Mouse (Mus musculus) intestine, embryonic 14.5 days (tissue): ENCODE results near the gene Pnmt. TPM values are rescaled to one million over a fixed set of nuclear protein-coding genes. Genes with fewer than 3 reads are reported as not detected.

Experiments used
- ATAC-seq: fragments of 200-750 bp; cut with Nextera tagmentation; replicated peaks from 2 replicates; pipeline ENCODE4 v1.8.0; 2017; ENCODE audit warnings: low read depth, moderate number of reproducible peaks, moderate TSS enrichment, moderate library complexity; ENCODE audit not compliant: low FRiP score, low TSS enrichment
- DNase-seq: peaks from one replicate; pipeline ENCODE4 v3.0.0-alpha.2; 2018; ENCODE audit warnings: low spot score
- H3K27ac ChIP-seq: fragments of 300-500 bp; sonication (generic); 2 replicates; pipeline ENCODE4 v1.5.1; 2014; ENCODE audit warnings: low read depth, mild to moderate bottlenecking, control low read depth
- H3K27me3 ChIP-seq: fragments of 300-500 bp; sonication (generic); replicated peaks from 2 replicates; pipeline ENCODE4 v1.6.1; 2014; ENCODE audit warnings: low read length, control low read depth; ENCODE audit not compliant: control insufficient read depth, insufficient read depth
- H3K36me3 ChIP-seq: fragments of 300-500 bp; sonication (generic); 2 replicates; pipeline ENCODE4 v1.6.1; 2014; ENCODE audit warnings: low read length, control low read depth; ENCODE audit not compliant: control insufficient read depth, insufficient read depth
- H3K4me1 ChIP-seq: fragments of 300-500 bp; sonication (generic); replicated peaks from 2 replicates; pipeline ENCODE4 v1.6.1; 2014; ENCODE audit warnings: low read length, control low read depth, mixed read lengths; ENCODE audit not compliant: control insufficient read depth, insufficient read depth
- H3K4me2 ChIP-seq: fragments of 300-500 bp; sonication (generic); 2 replicates; pipeline ENCODE4 v1.6.1; 2014; ENCODE audit warnings: low read length
- H3K4me3 ChIP-seq: fragments of 300-500 bp; sonication (generic); 2 replicates; pipeline ENCODE4 v1.5.1; 2014; ENCODE audit warnings: low read depth, low read length, control low read depth, mixed read lengths
- H3K9ac ChIP-seq: fragments of 300-500 bp; sonication (generic); 2 replicates; pipeline ENCODE4 v1.6.1; 2014; ENCODE audit warnings: mild to moderate bottlenecking, low read length
- H3K9me3 ChIP-seq: fragments of 300-500 bp; sonication (generic); 2 replicates; pipeline ENCODE4 v1.6.1; 2016; ENCODE audit warnings: low read length, control low read depth; ENCODE audit not compliant: control insufficient read depth
- WGBS: fragments of 180-500 bp; shearing (Covaris S2); extraction: QIAGEN DNeasy Blood & Tissue Kit; methylation state at CpG from one replicate; pipeline ENCODE4 v1.1.7; 2014; 5-methylcytosine and 5-hydroxymethylcytosine counted together
- polyA plus RNA-seq: library from polyadenylated mRNA; unstranded; fragments of >200 nt; fragmentation: Nextera tagmentation; extraction: Ambion mirVana; gene quantifications from 2 replicates; pipeline ENCODE4 v1.2.1, GENCODE M21; 2014

Gene Pnmt
- polyA plus RNA-seq, 1 experiment from 2014 or later: not detected

DNA sequence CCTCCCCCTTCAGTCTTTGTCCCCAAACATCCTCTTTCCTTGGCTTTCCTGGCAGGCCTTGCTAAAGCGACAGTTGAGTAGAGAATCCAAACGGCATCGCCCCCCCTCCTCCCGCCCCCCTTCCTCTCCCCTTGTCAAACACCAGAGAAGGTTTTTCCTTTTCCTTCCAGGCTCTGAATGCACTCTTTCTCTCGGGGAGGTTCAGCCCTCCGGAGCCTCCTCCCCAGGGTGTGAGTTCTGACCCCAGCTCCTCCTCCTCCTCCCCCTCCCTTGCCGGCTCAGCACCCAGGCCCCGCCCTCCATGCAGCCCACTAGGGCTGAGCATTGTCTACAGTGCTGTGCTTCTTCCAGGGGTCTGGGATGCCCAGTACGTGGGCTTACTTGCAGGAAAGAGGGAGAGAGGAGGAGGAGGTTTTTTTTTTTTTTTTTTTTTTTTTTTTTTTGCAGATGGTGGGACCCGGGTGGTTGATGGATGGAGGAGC, 23.1 kb downstream of the Pnmt start:
- H3K4me2 ChIP-seq: peak overlapping the region; percentile 42
- peak overlapping the region; percentile 39; the same call in 1 of the 2 replicates for H3K27ac ChIP-seq
- no peaks in the 10 kb centered on the region for H3K9me3 ChIP-seq
- 5% methylated on average over 10 of the region's 10 CpGs for WGBS
- peak; percentile 61; the same call in 1 of the 2 replicates for ATAC-seq
- H3K36me3 ChIP-seq: no peaks in the 10 kb centered on the region
- H3K4me1 ChIP-seq: peaks cover 29% of the 10 kb centered on the region
- DNase-seq: peak; percentile 66
- 0 out of 2 replicates have a peak overlapping the region, but pooled peaks have one; percentile 15 for H3K4me3 ChIP-seq
- H3K27me3 ChIP-seq: no peaks in the 10 kb centered on the region
- peak overlapping the region; percentile 0; the same call in 1 of the 2 replicates for H3K9ac ChIP-seq

DNA sequence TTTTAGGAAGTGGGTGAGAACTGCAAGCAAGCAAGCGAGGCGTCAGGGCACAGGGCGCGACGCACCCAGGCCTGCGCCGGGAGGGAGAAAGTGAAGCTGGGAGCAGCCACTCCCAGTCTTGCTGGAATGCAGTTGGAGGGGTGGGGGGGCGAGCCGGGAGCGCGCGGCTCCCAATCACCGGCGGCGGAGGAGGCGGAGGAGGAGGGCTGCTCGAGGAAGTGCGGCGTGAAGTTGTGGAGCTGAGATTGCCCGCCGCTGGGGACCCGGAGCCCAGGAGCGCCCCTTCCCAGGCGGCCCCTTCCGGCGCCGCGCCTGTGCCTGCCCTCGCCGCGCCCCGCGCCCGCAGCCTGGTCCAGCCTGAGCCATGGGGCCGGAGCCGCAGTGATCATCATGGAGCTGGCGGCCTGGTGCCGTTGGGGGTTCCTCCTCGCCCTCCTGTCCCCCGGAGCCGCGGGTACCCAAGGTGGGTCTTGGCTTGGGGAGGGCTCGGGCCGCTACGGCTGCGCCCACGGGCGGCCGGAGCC, 26.1 kb downstream of the Pnmt start, which contains the start of gene Erbb2:
Erbb2 (plus strand) TSS at position 198 of the 524 bp plus-strand sequence.
- under 1% methylated on average over 36 of the region's 49 CpGs for WGBS
- peak within 1 kb of the TSS; percentile 91 for H3K9ac ChIP-seq
- no peaks in the 10 kb centered on the region for H3K27me3 ChIP-seq
- peak within 1 kb of the TSS; percentile 87 for H3K27ac ChIP-seq
- ATAC-seq (peak; percentile 84), DNase-seq (peak; percentile 89)
- H3K9me3 ChIP-seq: no peaks in the 10 kb centered on the region
- no peaks in the 10 kb centered on the region for H3K36me3 ChIP-seq
- peak within 1 kb of the TSS; percentile 65 for H3K4me2 ChIP-seq
- H3K4me3 ChIP-seq: peak within 1 kb of the TSS; percentile 95
- peaks cover 45% of the 10 kb centered on the region for H3K4me1 ChIP-seq

- peak overlapping the region; percentile 95 for H3K4me3 ChIP-seq
- H3K4me2 ChIP-seq: peak overlapping the region; percentile 65
- no peaks in the 10 kb centered on the region for H3K27me3 ChIP-seq
- H3K4me1 ChIP-seq: peaks cover 45% of the 10 kb centered on the region
- WGBS: under 1% methylated on average over 39 of the region's 40 CpGs
- H3K9ac ChIP-seq: peak overlapping the region; percentile 91
- H3K27ac ChIP-seq: peak overlapping the region; percentile 87
- peak; percentile 29; the same call in 1 of the 2 replicates for ATAC-seq
- H3K36me3 ChIP-seq: no peaks in the 10 kb centered on the region
- H3K9me3 ChIP-seq: no peaks in the 10 kb centered on the region
- DNase-seq: peak; percentile 84
Observed at GRCm38 (mm10) chr11:98412797-98413301, 26.6 kb downstream of the Pnmt start.

DNA sequence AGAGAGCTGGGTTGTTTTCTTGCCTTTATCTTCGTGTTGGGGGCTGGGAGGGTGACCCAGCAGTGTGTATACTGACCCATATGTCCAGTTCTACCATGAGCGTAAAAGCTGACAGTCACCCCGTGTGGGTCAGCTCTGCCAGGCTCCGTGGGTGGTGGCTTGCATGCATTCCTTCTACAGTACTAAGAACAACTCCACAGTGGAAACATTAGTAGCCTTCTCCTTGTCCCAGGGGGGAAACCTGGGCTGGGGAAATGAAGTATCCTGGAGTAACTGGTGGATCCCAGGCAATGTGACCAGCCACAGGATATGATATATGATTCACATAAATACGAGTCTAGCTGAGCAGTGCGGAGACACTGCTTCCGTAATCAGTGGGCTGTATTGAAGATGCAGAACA, 27.5 kb downstream of the Pnmt start:
- no peaks in the 10 kb centered on the region for H3K36me3 ChIP-seq
- H3K27me3 ChIP-seq: no peaks in the 10 kb centered on the region
- H3K4me3 ChIP-seq: peak overlapping the region; percentile 95
- no peaks in the 10 kb centered on the region for H3K9me3 ChIP-seq
- 12% methylated on average over 7 of the region's 7 CpGs for WGBS
- H3K4me1 ChIP-seq: peaks cover 44% of the 10 kb centered on the region
- peak overlapping the region; percentile 65 for H3K4me2 ChIP-seq
- ATAC-seq (no peak), DNase-seq (peak; percentile 57)
- peak overlapping the region; percentile 91 for H3K9ac ChIP-seq
- no peak overlapping the region; the same call in 1 of the 2 replicates for H3K27ac ChIP-seq

GRCm38 (mm10) chr11:98414162-98414561, 27.9 kb downstream of the Pnmt start:
- Histone ChIP-seq H3K9me3 (no peaks in the 10 kb centered on the region), H3K4me3 (peak overlapping the region; percentile 95; the same call in 1 of the 2 replicates), H3K27me3 (no peaks in the 10 kb centered on the region), H3K36me3 (no peaks in the 10 kb centered on the region), H3K27ac (no peak overlapping the region), H3K9ac (no peak overlapping the region), H3K4me2 (peak overlapping the region; percentile 65), H3K4me1 (peaks cover 40% of the 10 kb centered on the region)
- DNase-seq (no peak), ATAC-seq (no peak)
- WGBS: 18% methylated on average over 2 of the region's 2 CpGs

DNA sequence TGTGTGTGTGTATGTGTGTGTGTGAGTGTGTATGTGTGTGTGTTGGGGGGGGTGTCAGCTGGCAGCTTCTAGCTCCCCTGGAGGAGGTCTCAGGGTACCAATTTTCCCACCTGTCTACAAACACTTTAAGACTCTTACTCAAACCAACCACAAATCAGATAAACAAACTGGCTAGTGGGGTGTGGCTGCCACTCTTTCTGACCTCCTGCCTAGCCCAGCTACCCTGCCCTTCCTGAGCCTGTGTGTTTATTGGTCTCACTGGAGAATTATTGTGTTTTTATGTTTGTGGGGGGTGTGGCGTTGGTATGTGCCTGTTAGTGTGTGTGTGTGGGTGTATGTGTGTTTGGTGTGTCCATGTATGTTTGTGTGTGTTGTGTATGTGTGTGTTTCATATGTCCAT, 30.8 kb downstream of the Pnmt start:
- H3K9me3 ChIP-seq: no peaks in the 10 kb centered on the region
- WGBS: 70% methylated on average over 1 of the region's 1 CpGs
- DNase-seq (no peak), ATAC-seq (no peak)
- no peak overlapping the region for H3K27ac ChIP-seq
- peaks cover 26% of the 10 kb centered on the region for H3K36me3 ChIP-seq
- no peak overlapping the region for H3K9ac ChIP-seq
- H3K4me2 ChIP-seq: no peak overlapping the region
- peaks cover 26% of the 10 kb centered on the region for H3K4me1 ChIP-seq
- no peak overlapping the region for H3K4me3 ChIP-seq
- no peaks in the 10 kb centered on the region for H3K27me3 ChIP-seq

DNA sequence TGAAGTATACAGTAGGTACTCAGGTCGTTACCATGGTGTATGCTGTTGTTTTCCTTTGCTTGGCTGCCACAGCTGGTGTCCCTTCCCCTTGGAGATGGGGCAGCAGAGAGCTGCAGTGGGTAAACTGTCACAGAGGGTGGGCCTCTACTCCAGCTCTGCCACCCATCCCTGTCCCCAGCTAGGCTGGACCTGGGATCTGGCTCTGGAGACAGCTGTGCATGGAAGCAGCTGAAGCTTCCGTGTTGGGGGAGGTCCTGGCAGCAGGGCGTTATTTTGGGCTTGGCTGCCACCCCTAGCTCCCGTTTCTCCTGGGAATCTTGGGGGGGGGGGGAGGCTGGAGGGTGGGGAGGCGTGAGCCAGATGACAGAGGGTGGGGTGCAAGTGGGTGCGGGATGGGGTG, 32.0 kb downstream of the Pnmt start:
- H3K36me3 ChIP-seq: peaks cover 38% of the 10 kb centered on the region
- no peak overlapping the region for H3K4me2 ChIP-seq
- WGBS: 69% methylated on average over 6 of the region's 6 CpGs
- peaks cover 26% of the 10 kb centered on the region for H3K4me1 ChIP-seq
- ATAC-seq (no peak), DNase-seq (no peak)
- H3K4me3 ChIP-seq: no peak overlapping the region
- no peak overlapping the region for H3K9ac ChIP-seq
- H3K9me3 ChIP-seq: no peaks in the 10 kb centered on the region
- H3K27ac ChIP-seq: no peak overlapping the region
- H3K27me3 ChIP-seq: no peaks in the 10 kb centered on the region

DNA sequence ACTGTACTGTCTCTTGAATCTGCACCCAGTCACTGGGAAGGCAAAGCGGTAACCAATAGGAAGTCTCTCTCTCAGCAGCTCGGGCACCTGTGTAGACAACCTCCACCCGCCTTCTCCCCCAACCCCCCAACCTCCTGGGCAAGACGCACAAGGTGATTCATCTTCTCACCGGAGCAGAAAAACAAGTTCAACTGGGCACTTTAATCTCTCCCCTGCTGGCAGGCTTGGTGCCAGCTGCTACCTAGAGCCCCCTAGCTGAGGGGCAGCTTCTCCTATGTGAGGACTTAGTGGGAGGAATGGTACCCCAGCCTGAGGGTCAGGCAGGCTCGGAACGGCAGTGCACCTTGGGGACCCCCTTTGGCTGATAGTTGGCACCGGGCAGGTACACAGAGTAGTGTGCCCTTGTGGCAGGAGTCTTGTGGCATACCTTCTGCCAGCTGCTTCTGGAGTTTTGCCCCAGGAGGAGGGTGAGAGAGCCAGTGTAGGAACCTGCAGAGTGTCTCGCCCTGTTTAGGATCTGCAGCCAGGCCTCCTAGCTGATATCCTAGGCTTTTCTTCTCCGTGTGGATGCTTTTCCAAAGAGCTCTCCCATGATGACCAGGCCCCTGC, 32.8 kb downstream of the Pnmt start:
- ATAC-seq: no peak
- no peaks in the 10 kb centered on the region for H3K9me3 ChIP-seq
- peaks cover 20% of the 10 kb centered on the region for H3K4me1 ChIP-seq
- H3K9ac ChIP-seq: no peak overlapping the region
- no peak overlapping the region for H3K4me3 ChIP-seq
- no peak overlapping the region for H3K27ac ChIP-seq
- no peaks in the 10 kb centered on the region for H3K27me3 ChIP-seq
- no peak overlapping the region for H3K4me2 ChIP-seq
- H3K36me3 ChIP-seq: peaks cover 44% of the 10 kb centered on the region
- DNase-seq: no peak
- 85% methylated on average over 10 of the region's 10 CpGs for WGBS
